Mouse (Mus musculus) cerebellum, adult 11 months (tissue): Measurements from ENCODE around the gene Cfap44.
A peak's percentile ranks its signal among the peaks of the same experiment; 100 is the strongest.
"Not testable (repeated sequence)": the region's sequence is repeated elsewhere in the genome, so short reads cannot be mapped to it uniquely, and the experiment has no call there.

Experiments
- DNase-seq: peaks from one replicate; pipeline ENCODE4 v3.0.0; 2022

The Cfap44 gene

DNA sequence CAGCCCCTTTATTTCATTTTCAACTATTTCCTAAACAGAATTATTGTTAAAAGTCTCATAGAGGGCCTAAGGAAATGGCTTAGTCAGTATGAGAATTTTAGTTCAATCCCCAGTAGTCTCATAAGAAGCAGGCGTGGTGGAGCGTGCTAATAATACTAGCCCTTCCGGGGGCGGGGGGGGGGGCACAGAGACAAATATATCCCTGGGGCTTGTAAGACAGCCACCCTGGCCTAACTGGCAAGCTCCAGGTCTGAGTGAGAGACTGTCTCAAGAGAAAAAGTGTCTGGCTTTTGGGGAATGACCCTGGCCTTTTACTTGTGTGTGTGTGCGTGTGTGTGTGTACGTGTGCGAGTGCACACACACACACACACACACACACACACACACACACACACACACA is 40.3 kb downstream of the Cfap44 start:
- DNase-seq = no peak

- DNase-seq = no peak
Measured at GRCm38 (mm10) chr16:44435481-44435880, 40.9 kb downstream of the Cfap44 start.

DNA sequence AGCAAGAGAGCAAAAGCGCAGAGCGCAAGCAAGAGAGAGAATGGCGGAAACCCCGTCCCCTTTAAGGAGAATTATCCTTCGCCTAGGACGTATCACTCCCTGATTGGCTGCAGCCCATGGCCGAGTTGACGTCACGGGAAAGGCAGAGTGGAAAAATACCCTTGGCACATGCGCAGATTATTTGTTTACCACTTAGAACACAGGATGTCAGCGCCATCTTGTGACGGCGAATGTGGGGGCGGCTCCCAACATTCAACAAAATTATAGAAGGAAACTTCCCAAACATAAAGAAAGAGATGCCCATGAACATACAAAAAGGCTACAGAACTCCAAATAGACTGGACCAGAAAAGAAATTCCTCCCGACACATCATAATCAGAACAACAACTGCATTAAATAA is 47.3 kb downstream of the Cfap44 start:
- not testable (repeated sequence) for DNase-seq

DNA sequence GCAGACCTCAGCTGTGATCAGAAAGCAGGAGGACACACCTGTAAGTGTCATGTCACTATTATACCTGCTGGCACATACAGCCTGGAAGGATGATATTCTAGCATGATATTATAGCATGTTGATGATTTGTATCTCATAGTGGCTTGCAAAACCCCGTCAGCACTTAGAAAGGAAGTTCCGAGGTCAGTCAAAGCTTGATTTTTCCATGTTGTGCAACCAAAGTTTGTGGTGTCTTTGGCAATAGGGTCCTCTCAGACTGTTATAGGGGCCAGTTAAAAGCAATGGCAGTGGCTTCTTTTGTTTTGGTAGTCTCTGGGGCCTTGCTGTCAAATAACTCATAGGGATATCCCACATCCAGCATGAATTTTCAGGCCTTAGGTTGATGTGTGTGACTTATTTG is 63.3 kb downstream of the Cfap44 start:
- DNase-seq = no peak

GRCm38 (mm10) chr16:44458826-44459225 is 64.2 kb downstream of the Cfap44 start:
- DNase-seq = no peak

DNA sequence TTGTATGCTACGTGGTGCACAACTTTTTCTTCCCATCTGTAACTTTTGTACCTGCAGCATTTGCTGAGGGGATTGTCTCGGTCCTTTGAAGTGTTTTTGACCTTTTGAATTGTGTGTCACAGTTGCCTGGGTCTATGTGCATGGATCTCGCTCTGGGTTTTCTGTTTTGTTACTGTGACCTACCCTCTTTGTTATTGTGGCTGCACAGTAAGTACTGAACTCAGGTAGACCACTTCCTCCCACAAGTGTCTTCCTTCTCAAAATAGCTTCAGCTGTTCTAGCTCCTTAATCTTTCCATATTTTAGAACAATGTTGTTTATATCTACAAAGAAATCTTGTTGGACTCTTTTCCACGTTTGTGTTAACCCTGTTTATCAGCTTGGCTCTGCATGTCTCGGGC is 66.3 kb downstream of the Cfap44 start:
- DNase-seq = no peak

GRCm38 (mm10) chr16:44475281-44475680 is 80.7 kb downstream of the Cfap44 start:
- no peak for DNase-seq

- no peak for DNase-seq
Measured at GRCm38 (mm10) chr16:44475682-44476375, 81.2 kb downstream of the Cfap44 start.

DNA sequence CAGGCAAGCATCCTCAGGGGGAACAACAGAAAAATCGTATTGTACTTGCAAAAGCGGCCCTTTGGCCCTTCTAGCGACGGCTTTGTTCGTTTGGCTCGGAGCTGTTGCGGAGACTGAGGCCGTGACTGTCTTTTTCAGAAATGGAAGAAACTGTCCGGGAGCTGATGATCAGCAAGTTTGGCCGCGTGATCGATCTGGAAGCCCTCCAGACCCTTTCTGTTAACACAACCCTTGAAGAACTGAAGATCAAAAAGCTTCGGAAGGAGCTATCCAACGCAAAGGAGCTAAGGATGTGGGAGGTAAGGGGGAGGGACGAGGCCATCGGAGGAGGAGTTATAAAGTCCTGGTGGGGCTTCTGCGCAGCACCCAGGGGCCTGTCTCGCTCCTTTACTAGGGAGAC is 84.2 kb downstream of the Cfap44 start:
- peak; percentile 24 for DNase-seq

GRCm38 (mm10) chr16:44479852-44480251 is 85.3 kb downstream of the Cfap44 start:
- peak; percentile 90 for DNase-seq

GRCm38 (mm10) chr16:44480616-44481015 is 86.0 kb downstream of the Cfap44 start:
- peak; percentile 20 for DNase-seq

DNA sequence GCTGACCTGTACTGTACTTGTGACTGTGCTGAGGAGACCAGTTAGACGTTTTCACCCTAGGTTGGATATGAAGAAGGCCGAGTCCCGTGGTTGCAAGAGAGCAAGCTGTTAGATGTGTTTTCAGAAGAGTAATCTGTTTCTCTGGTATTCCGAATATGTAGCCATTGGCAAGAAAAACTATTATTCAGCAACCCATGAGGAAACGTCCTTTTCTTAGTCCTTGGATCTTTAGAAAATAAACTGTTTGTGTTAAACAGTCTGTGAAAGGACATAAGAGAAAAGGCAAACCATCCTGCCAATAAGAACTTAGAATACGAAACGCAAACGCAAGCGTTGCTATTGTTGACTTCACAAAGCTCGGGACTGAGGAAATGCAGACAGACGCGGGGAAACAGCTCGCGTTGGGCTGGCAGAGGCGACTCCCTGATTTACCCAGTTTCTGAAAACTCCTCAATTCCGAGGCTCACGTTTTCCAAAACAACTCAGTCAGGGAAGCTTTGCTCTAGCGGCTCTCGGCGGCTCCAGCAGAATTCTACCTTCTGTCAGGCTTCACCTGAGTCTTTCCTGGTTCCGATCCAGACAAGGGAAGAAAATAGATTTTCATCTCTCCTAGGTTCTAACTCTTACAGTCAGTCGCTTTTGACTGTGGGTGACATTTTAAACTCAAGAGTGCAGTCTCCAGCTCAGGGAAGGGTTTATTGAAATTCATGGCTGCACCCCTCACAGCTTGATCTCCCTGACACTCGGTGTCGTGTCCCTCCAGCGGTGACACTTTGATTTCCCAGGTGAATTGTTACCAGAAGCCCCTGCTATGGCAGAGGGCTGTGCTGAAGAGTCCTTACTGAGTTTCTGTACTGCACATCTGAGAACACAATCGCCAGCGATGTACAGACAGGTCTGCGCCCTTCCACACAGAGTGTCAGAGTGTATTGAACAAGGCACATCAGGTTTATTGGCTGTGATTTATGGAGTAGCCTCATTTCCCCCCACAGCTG is 87.3 kb downstream of the Cfap44 start:
- DNase-seq = no peak

DNA sequence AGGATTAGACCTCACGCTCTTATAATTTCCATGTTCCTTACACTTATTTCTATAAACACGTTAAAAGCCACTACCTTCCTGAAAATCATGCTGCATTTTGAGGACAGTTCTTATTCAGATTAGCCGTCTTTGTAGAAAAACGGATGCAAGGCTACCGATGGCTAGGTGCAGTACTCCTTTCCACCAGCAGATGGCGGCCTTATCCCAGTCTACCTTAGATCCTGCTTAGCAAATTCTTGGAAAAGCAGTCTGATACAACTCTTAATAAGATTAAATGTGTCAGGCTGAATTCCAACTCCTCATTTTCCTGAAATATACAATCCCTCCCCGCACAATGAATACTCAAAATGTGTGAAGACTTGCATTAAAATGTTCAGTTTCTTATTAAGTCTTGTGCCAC is 89.5 kb downstream of the Cfap44 start:
- peak; percentile 81 for DNase-seq

DNA sequence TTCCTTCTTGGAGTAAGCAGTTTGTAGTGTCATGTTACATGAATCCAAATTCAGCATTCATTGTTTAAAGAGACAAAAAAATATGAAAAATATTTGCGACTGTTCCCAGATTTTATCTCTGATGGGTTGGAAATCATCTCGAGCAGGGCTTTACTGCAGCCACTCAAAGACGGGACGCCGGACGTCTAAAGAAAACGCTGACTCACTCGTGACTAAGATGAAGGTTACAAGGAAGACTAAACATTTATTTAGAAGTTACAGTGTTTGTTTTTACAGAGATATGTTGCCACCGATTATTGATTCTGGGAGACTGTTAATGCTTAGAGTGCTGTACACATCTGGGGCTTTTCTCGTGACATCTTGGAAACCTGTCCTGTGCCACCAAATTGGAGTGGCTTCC is 90.2 kb downstream of the Cfap44 start:
- DNase-seq = no peak

DNA sequence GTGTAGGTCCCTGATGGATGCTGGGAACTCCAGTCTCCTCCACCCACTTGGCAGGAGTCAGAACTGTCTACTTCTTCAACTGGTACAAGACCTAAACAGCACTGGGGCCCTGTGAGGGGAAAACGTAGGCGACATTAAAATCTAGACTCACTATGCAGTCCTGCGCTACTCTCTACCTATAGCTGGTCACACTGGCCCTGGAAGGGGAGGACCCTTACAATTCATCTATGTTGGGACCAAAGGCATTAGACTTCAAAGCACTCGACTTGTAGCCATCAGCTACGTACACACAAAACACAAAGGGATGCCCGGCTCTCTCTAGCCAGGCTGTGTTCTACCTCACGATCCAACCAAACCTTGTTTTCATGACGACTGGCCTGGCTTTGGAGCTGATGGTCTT is 91.1 kb downstream of the Cfap44 start:
- DNase-seq = no peak

DNA sequence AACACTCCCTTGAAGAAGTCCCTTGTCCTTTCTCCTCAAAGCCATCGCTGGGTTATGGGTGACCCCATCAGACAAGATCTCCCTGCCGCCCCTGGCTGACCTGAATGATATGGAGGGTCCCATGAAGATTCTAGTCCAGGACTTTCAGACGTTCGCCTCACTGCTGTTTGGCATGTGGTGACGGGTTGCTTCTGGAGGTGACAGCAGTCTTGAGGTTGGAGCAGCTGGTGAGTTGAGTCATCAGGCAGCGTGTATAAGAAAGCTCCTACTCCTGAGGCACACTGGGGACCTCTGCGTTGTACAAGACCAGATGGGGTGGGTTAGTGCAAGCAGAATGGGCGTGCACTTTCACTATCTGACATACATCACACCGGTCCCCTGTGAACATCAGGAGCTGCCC is 92.0 kb downstream of the Cfap44 start:
- peak; percentile 2 for DNase-seq

DNA sequence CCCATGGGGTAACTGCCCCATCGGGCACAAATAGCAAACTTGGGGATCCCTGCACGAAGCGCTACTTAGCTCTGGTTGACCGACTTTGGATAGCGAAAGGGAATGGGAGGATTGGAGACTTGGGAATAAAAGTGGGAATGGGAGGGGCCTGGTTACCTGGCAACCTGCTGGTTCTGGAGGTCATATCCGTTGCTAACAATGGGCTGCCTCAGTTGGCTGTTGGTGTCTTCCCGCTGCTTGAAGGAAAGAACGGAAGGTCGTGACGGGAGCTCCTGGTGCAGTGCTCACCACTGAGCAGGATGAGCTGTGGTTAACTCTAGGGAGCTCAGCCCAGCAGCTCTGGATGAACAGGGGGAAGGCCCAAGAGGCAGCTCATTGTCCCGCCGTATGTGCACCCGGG is 92.6 kb downstream of the Cfap44 start:
- peak; percentile 8 for DNase-seq

- DNase-seq = no peak
Measured at GRCm38 (mm10) chr16:44491051-44491450, 96.5 kb downstream of the Cfap44 start.

GRCm38 (mm10) chr16:44492151-44492550 is 97.6 kb downstream of the Cfap44 start:
- DNase-seq = no peak

- no peak for DNase-seq
Measured at GRCm38 (mm10) chr16:44492706-44493105, 98.1 kb downstream of the Cfap44 start.

- no peak for DNase-seq
Measured at GRCm38 (mm10) chr16:44493868-44494267, 99.3 kb downstream of the Cfap44 start.

DNA sequence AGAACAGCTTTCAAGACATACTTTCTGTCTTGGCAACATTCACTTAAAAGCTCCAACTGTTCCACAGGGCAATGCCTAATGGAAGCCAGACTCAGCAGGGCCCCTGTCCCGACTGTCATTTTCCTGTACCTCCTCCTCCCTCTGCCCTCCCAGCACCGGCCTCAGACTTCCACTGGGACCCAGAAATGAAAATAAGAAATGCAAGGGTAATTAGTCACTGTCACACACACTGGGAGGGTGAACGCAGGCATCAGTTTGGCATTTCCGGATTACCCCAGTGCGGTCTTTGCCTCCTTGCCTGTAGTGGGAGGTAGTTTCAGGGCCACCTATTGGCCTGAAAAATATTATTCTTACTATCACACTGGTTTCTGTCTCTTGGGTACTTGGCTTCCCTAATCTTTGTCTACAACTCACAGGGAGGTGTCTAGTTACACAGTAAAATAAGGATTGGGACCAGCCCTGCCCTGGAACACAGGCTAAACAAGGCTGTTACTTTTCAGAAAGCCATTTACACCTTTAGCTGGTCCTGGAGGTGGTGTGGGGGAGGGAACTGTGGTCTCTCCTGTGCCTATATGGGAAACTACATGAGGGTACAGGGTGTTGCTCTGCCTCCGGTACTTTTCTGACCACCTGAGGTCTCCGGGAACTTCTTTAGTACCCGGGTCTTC is 100.0 kb downstream of the Cfap44 start:
- peak; percentile 71 for DNase-seq

GRCm38 (mm10) chr16:44496971-44497464 is 102.4 kb downstream of the Cfap44 start:
- no peak for DNase-seq
